Mouse (Mus musculus) left cerebral cortex, adult 8-10 months (tissue): Measurements from ENCODE around the gene Syt3. TPM values are rescaled to one million over a fixed set of nuclear protein-coding genes. Genes with fewer than 3 reads are reported as not detected.

Experiments
- DNase-seq, 2 experiments: peaks; one replicate each; pipeline ENCODE4 v3.0.0; 2022; ENCODE audit warnings: low spot score in 2 of 2
- total RNA-seq, 4 experiments: library from RNA; stranded (reverse); gene quantifications; 2 replicates each; pipeline ENCODE4 v1.2.4; 2022

Syt3 gene
- 10 to 100 TPM; 64.0 to 74.2 (median 69.8) TPM for total RNA-seq

DNA sequence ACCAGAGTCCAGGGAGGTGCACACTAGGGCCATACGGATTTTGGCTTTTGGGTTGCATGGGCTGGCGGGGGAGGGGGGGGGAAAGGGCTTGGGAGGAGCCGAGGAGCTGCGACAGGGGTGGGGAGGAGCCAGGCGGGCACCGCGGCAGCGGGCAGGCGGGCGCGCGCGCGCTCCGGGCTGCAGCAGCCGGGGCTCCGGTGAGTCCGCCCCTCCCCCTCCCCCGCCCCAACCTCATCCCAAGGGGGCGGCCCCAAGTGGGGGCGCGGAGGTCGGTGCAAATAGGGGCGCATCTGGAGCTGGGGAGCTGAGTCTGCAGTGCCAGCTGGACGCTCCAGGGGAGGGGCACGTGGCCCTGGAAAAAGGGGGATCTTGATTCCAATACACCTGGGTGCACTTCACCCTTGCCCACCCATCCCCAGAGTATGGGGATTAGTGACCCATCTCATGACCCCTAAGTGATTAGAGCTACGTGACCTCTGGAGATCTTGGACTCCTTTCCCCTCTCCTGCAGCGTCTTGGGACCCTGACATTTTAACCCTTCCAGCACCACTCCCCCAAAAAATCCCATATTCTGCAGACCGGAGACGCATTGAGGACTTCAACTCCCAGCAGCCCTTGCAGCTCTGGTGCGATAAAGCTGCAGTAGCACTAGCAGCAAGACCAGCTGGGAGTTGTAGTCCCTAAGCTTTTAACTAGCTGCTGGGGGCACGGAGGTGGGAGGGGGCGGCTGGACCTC lies at the start of gene Syt3:
Gene Syt3, plus strand, starts transcription at position 123 of the 736 bp plus-strand sequence.
- peak; percentile 74 to 86 for DNase-seq

- DNase-seq: no peak
Measured at GRCm38 (mm10) chr7:44334139-44334538, 49.8 kb upstream of the Syt3 start.

DNA sequence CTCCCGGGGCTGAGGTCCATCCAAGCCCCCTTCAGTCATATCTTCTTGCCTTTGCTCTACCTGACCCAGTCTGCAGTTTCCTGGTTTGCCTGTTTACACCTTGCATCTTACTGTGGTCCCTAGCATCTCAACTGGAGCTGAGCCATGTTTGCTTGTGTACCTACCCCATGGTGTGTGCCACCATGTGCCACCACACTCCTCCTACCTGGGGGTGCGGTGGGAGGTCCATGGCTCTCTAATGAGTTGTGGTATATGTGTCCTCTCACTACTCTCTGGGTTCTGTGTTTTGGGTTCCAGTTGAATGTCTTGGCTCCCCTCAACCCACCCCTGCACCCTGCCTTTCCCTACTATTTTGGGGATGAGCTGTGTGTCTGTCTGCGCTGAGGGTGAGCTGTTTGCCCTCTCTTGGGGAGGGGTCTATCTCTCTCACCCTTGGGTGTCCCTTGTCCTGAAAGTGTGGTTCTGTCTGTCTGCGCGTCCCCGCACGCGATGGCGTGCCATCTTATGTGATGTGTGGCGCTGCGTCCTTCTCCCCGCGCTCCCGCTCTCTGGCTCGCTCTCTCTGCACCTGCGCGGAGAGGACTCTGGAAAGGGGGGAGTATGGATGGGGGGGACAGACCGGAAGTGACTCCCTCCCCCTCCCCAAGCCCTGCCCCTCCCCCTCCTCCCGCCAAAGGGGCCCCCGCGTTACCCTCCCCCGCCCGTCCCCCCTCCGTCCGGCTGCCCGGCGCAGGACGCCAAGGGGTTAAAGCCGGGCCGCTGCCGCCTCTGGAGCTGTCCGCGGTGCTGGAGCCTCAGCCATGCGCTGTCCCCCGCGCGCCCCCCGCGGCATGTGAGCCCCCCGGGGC lies 48.6 kb upstream of the Syt3 start:
- DNase-seq: no peak

DNA sequence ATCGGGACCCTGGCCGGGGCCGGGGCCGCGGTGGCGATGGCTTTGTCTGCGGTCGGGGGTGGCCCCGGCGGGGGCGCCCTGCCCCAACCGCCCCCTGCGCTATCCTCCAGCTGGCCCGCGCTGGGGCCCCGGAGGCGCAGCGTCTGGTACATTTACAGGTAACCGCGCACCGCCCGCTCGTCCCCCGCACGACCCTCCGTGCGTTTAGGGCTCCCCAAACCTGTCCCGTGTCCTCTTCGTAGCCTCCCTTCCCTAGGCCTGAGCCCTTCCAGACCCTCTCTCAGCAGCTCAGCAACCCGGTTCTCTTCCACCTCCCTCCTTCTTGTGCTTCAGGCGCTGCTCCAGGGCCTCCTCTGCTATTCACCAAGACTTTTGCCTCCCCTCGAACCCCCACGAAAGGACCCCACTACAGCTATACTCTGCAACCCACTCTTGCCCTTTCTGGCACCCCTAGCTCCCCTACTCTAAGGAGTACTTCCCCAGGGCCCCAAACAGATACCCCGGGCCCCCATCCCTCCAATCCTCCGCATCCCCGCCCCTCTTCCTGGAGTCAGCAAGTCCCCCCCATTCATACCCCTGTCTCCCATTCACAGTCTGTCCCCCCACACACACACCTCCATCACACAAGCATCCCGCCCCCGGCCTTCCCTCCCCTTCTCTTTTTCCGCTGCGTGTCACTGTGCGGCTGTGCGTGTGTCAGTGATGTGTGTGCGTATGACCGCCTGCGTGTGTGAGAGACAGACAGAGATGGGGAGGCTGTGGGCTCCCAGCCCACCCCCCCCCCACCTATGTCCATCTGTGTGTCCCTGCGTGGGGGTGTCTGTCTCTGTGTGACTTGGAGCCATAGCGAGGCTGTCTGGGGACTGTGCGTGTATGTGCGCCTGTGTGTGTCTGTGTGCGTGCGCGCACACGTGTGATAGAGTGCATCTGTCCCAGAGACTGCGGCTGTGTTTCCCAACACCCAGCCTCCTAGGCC lies 47.6 kb upstream of the Syt3 start:
- DNase-seq: peak in 1 of 2 experiments; percentile 83

GRCm38 (mm10) chr7:44337121-44337849 lies 46.6 kb upstream of the Syt3 start:
- no peak for DNase-seq

DNA sequence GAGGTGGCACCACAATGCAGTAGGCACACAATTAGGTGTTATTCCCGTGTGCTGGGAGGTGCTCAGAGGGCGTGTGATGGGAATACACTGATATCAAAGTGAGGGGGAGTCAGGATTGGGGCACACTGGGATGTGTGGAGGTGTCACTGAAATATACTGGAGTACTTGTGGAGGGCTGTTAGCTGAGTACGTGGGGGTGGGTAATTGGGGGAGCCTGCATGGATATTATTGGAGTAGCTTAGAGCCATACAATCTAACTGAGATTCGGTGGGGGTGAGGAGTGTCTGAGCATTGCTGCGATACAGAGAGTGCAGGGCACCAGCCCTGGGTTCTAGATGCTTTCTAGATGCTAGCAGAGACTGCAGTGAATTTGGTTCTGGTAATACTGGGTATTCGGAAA lies 43.7 kb upstream of the Syt3 start:
- DNase-seq: no peak

DNA sequence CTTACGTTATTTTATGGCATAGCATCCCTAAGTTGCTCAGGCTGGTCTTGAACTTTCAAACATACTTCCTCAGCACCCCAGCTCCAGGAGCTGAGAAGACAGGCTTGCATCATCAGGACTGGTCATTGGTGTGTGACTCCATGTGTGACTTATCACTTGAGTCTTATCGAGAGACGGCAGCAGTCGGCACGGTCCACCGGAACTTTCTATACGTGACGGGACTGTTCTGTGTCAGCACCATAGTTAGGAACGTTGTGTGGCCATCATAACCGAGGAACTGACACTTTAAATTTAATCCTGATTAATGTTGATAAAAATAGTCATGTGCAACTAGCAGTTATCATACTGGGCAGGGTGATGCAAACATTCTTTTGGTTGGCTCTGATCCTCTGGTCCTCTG lies 42.8 kb upstream of the Syt3 start:
- no peak for DNase-seq

DNA sequence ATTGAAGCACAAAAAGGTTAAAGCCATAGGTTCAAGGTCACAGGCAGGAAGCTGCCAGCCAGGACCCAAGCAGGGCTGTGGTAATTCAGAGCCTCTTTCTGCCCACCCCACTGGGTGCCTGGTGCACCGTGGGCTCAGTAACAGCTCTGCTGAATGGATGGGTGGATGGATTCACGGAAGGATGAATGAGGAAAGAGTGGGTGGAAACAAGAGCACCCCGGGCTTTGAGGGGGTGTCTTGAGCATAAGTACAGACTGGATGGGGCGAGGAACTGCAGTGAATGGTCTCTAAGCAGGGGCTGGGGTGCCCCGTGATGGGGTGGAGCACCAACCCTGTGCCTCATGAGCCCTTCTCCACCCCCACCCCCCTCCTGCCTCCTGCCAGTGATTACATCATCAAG lies 42.2 kb upstream of the Syt3 start:
- DNase-seq: no peak

DNA sequence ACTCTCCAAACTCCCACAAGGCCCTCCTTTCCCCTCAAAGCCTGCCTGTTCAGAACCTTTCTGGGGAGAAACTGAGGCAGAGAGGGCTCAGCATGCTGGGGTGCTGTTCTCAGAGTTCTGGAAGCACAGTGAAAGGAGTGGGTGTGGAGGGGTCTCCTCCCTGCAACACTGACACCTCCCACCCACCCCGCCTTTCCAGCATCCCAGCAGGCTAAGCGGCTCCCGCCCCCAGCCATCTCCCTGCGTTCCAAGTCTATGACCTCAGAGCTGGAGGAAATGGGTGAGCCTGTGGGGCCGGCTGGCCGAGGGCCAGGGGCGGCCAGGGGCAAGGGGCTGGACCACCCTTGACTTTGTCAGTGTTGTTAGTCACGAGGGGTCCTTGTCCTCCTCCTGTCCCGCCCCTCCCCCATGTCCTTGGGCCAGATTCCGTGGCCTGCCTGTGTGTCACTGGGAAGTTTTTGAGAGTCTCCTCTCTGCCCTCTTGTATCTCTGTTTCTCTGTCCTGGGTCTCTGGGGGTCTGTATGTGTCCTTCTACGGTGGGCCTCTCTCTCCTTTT lies 40.4 kb upstream of the Syt3 start:
- DNase-seq: no peak

- DNase-seq: no peak
Measured at GRCm38 (mm10) chr7:44344622-44345021, 39.3 kb upstream of the Syt3 start.

- DNase-seq: no peak
Measured at GRCm38 (mm10) chr7:44349043-44349442, 34.9 kb upstream of the Syt3 start.

GRCm38 (mm10) chr7:44350957-44351711 lies 32.8 kb upstream of the Syt3 start:
- peak in 1 of 2 experiments; percentile 81 for DNase-seq

GRCm38 (mm10) chr7:44351881-44352749 lies 31.8 kb upstream of the Syt3 start:
- no peak for DNase-seq

- DNase-seq: no peak
Measured at GRCm38 (mm10) chr7:44352750-44353600, 30.9 kb upstream of the Syt3 start.

- DNase-seq: no peak
Measured at GRCm38 (mm10) chr7:44353601-44354340, 30.1 kb upstream of the Syt3 start.

DNA sequence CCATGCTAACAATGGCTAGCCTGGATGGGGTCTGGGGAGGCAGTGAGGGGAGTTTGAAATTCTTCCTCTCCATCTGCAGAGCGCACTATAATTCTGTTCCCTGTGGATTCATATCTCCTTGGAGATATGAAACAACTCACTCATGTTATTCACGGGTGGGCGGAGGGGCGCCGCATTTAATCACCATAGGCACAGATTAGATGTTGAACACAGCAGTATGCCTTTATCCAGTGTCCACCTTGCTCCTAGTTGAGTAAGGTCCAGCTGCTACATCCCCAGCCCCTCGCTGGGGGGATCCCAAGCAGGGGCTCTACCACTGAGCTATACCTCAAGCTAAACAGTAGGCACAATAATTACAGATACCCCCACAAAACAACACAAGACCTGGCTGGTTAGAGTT lies 28.5 kb upstream of the Syt3 start:
- no peak for DNase-seq
